Mouse (Mus musculus) liver, embryonic 14.5 days (tissue): Measurements from ENCODE around the gene Mrps7.

Experiments used
- CTCF ChIP-seq: IDR thresholded peaks from 2 replicates; pipeline ENCODE4 v1.5.1; 2016; ENCODE audit warnings: antibody characterized with exemption, low read depth, control low read depth
- EP300 ChIP-seq: IDR thresholded peaks from 2 replicates; pipeline ENCODE4 v1.6.1; 2016; ENCODE audit warnings: antibody characterized with exemption, low read depth

DNA sequence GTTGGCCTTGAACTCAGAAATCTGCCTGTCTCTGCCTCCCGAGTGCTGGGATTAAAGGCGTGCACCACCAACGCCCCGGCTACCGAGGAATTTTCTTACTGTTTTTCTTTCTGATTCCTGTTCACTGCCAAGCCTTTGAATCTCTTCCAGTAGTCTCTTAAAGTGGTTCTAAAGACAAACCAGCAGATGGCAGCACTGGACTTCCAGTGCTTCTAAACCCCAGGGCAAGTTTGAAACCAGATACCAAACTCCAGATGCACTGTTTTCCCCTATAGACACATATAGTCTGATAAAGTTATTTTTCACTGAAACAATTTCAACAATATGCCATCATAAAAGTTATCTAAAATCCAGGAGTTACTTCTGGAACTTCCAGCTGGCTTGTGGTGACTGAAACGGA is 43.7 kb downstream of the Mrps7 start:
- TF ChIP-seq CTCF (peak; percentile 71), EP300 (no peak)
